Mouse (Mus musculus) retina, postnatal 1 day (tissue): ENCODE measurements around the gene Tmem94.

Experiments used
- DNase-seq: peaks from one replicate; pipeline ENCODE4 v3.0.0-alpha.2; 2012

Tmem94 gene

DNA sequence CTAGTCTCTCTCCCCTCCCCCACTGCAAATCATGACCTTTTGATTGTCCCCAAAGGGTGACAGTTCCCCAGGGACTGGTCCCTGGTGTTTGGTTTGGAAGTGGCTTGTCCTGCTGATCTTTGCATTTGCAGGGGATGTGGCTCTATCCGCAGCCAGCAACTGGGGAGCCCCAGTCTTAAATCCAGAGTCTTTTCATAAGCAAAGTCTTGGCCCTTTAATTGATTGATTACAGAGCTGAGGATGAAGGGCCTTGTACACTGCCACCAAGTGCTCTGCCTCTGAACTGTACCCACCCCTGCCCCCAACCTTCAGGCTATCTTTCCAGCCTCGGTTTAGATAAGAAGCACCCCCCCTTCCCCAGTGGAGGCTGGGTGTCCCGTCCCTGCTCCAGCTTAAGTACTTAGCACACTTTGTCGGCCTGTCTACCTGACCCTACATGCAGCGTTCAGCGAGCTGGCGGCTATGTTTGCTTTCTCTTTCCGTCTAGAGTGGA is 67.8 kb downstream of the Tmem94 start:
- peak; percentile 51 for DNase-seq

GRCm38 (mm10) chr11:115834033-115834432 is 68.8 kb downstream of the Tmem94 start:
- no peak for DNase-seq

DNA sequence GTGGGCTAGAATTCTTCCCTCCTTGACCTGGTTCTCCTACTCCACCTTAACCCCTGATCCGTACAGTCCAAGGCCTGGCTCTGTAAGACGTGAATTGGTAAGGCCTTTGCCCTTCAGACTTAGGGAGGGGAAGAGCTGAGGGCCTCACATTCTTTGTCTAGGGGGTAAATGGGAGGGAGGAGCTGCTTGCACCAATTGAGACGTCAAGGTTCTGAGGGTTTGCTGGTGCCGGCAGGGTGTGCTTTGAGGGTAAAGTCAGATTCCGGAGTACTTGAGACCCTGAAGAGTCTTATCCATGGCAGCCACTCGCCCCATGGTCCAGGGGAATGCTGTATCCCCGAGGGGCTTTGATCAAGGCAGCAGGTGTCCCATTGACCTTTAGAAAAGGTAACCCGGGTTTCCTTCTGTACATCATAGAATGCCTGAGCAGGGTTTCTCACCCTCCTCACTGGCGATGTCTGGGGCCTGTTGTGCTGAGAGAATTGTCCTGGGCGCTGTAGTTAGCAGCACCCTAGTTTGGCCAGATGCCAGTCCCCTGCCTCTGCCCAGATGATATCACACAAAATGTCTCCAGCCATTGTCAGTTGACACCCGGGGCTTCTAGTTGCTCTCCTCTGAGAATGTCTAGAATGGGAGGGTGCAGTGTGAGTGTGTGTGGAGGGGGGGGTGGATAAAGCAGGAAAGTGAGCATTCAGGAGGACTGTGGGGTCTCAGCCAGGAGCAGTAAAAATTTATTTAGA is 71.6 kb downstream of the Tmem94 start:
- no peak for DNase-seq

DNA sequence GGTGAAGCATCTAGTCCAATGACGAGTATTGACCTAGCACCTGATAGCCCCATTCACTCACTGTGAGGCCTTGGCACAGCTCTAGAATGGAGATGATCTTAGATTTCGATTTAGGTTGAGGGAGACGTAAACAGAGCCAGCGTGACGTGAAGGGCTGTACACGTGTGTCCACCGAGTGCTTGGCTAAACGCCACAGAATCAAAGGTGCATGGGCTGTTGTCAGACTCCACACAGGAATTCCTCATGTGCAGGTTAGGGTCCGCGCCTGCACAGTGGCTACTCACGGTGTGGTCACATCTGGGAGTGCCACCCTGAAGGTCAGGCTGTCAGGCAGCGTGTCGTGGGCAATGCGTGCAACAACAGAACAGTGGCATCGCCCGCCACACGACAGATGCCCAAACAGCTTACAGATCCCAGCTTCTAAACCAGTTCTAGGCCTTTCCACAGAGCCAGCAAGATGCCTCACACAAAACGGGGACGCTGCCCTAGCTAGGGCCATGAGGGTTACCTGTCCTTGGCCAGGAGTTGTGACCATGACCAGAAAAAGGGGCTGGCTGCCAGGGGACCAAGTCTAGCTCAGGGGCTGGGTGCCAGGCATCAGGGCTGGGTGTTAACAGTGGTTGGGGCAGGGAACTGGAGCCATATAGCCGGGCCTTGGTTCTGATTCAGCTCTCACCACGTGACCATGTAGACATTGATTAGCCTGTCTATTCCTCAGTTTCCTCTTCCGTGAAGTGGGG is 72.5 kb downstream of the Tmem94 start:
- DNase-seq: no peak

GRCm38 (mm10) chr11:115838895-115839311 is 73.7 kb downstream of the Tmem94 start:
- DNase-seq: no peak

- DNase-seq: no peak
Measured at GRCm38 (mm10) chr11:115839732-115840131, 74.5 kb downstream of the Tmem94 start.

DNA sequence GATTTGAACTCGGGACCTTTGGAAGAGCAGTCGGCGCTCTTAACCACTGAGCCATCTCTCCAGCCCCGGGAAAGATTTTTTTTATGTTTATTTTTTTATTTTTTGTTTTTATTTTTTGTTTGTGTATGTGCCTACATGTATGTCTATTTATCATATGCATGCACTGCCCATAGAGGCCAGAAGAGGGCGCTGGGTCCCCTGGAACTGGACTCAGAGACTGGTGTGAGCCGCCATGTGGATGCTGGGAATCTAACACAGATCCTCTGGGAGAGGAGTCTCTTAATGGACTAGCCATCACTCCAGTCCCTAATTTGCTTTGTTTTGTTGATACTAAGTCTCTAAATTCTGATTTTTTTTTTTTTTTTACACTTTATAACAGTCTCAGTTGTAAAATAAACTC is 75.8 kb downstream of the Tmem94 start:
- DNase-seq: no peak

- peak; percentile 41 for DNase-seq
Measured at GRCm38 (mm10) chr11:115841961-115842550, 76.8 kb downstream of the Tmem94 start.

DNA sequence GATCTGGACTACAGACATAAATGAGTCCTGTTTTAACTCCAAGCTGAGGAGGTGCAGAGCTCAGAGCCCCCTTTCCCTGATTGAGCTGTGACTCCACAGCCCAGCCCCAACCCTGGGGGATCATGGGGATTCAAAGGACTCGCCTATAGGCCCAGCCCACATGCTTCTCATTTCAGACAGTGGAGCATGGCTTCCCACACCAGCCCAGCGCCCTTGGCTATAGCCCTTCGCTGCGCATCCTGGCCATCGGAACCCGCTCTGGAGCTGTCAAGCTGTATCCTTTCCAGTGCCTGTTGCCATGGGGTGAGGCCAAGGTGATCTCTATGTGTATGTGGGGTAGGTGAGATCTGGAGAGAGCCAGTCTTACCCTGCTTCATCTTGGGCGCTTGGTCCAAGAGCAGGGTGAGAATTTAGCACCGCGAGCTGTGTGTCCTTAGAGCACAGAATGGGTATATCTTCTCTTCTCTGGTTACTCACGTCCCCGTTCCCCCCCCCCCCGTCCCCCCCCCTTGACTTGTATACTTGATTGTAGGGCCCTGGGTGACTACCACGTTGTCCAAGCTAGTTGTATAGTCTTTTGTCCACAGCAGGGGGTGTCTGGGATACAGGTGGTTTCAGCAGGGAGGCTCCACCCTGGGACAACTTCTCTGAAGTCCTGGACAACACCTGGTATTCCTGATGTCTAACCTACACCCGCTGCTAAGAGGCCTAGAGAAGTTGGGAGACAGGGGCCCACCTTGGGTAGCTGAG is 78.1 kb downstream of the Tmem94 start:
- DNase-seq: no peak

GRCm38 (mm10) chr11:115843891-115844239 is 78.6 kb downstream of the Tmem94 start:
- DNase-seq: no peak

DNA sequence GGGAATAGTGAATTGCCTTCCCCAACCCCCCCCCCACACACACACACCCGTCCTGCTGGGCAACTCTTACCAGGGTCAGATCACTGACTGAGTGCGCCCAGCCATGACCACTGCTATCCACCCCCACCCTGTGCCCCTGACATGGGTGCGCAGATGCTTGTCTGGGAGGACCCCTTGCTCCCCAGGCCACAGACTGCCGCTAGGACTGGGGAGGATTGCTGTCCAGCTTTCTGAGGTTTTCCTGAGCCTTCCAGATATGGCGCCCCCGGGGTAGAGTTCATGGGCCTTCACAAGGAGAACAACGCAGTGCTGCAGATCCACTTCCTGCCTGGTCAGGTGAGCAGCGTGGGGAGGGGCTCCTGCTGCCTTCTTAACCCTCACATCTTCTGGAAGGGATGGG is 79.0 kb downstream of the Tmem94 start:
- DNase-seq: no peak

GRCm38 (mm10) chr11:115845819-115846218 is 80.6 kb downstream of the Tmem94 start:
- no peak for DNase-seq
